Mouse (Mus musculus): ENCODE results near the gene Acvr1. TPM values are rescaled to one million over a fixed set of nuclear protein-coding genes. Genes with fewer than 3 reads are reported as not detected.
A peak's percentile ranks its signal among the peaks of the same experiment; 100 is the strongest.

Gene Acvr1
- polyA plus RNA-seq, 1 experiment from 2014 or later, result 2.7 TPM

- TF ChIP-seq EP300 (IDR thresholded peaks at IDR 0.05; ENCODE audit: low read depth) (no peak), CTCF (IDR thresholded peaks at IDR 0.05; ENCODE audit: low read depth) (no peak)
- H3K36me3 ChIP-seq (replicated peaks; ENCODE audit: insufficient read depth, low read length), result no peaks in the 10 kb centered on the region
- H3K9ac ChIP-seq (replicated peaks), result 0 out of 2 replicates have a peak overlapping the region, but pooled peaks have one; percentile 40
- 53% methylated on average over 6 of the region's 6 CpGs for WGBS (ENCODE audit: insufficient replicate concordance)
- H3K4me1 ChIP-seq (ENCODE audit: insufficient read depth), result peaks cover 28% of the 10 kb centered on the region
- 0 out of 2 replicates have a peak overlapping the region, but pooled peaks have one; percentile 24 for H3K27ac ChIP-seq (ENCODE audit: low read depth)
- ATAC-seq, result no peak
- no peaks in the 10 kb centered on the region for H3K9me3 ChIP-seq (ENCODE audit: low read length)
- peak overlapping the region; percentile 78 for H3K4me2 ChIP-seq (ENCODE audit: low read depth, low read length)
- DNase-seq, result no peak
- H3K27me3 ChIP-seq (ENCODE audit: insufficient read depth, low read length), result no peaks in the 10 kb centered on the region
- H3K4me3 ChIP-seq (ENCODE audit: low read depth, low read length), result peak overlapping the region; percentile 71
These were observed 1.7 kb downstream of the Acvr1 start for GRCm38 (mm10) chr2:58565267-58565666.

DNA sequence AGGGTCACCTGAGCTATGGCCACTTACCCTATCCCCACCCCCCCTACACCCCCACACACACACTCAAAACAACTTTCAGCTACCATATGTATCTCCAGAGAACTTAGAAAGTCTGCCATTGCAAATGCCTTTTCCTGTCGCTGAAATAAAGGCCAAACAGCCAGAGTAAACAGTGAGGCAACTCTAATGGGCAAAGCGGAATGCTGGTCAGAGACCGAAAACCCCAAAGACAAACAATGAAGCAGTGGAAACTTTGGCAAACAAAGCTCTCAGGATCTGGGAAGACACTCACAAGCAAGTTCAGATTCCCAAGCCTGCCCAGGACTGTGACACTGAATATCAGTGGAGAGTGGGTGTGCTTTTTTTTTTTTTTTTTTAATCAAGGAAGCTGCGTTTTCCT is 4.8 kb downstream of the Acvr1 start:
- Histone ChIP-seq H3K27ac (ENCODE audit: low read depth) (peak overlapping the region; percentile 81), H3K4me1 (ENCODE audit: insufficient read depth) (peaks cover 25% of the 10 kb centered on the region), H3K27me3 (ENCODE audit: insufficient read depth, low read length) (no peaks in the 10 kb centered on the region), H3K4me2 (ENCODE audit: low read depth, low read length) (peak overlapping the region; percentile 63), H3K9me3 (ENCODE audit: low read length) (no peaks in the 10 kb centered on the region), H3K36me3 (replicated peaks; ENCODE audit: insufficient read depth, low read length) (no peaks in the 10 kb centered on the region), H3K9ac (replicated peaks) (no peak overlapping the region), H3K4me3 (ENCODE audit: low read depth, low read length) (no peak overlapping the region)
- 39% methylated on average over 4 of the region's 4 CpGs for WGBS (ENCODE audit: insufficient replicate concordance)
- no peak for TF ChIP-seq CTCF (IDR thresholded peaks at IDR 0.05; ENCODE audit: low read depth)
- peak; percentile 25; the same call in 1 of the 2 replicates for TF ChIP-seq EP300 (IDR thresholded peaks at IDR 0.05; ENCODE audit: low read depth)
- DNase-seq (no peak), ATAC-seq (peak; percentile 14; the same call in 1 of the 2 replicates)

- Histone ChIP-seq H3K4me3 (ENCODE audit: low read depth, low read length) (no peak overlapping the region), H3K9me3 (ENCODE audit: low read length) (no peaks in the 10 kb centered on the region), H3K4me2 (ENCODE audit: low read depth, low read length) (peak overlapping the region; percentile 22), H3K27me3 (ENCODE audit: insufficient read depth, low read length) (no peaks in the 10 kb centered on the region), H3K36me3 (replicated peaks; ENCODE audit: insufficient read depth, low read length) (no peaks in the 10 kb centered on the region), H3K9ac (replicated peaks) (no peak overlapping the region), H3K4me1 (ENCODE audit: insufficient read depth) (peaks cover 20% of the 10 kb centered on the region), H3K27ac (ENCODE audit: low read depth) (peak overlapping the region; percentile 74)
- TF ChIP-seq EP300 (IDR thresholded peaks at IDR 0.05; ENCODE audit: low read depth) (peak; percentile 41; the same call in 1 of the 2 replicates), CTCF (IDR thresholded peaks at IDR 0.05; ENCODE audit: low read depth) (no peak)
- DNase-seq, result no peak
- 51% methylated on average over 9 of the region's 9 CpGs for WGBS (ENCODE audit: insufficient replicate concordance)
- ATAC-seq, result peak; percentile 88
These were observed 9.7 kb downstream of the Acvr1 start for GRCm38 (mm10) chr2:58557045-58557845.

DNA sequence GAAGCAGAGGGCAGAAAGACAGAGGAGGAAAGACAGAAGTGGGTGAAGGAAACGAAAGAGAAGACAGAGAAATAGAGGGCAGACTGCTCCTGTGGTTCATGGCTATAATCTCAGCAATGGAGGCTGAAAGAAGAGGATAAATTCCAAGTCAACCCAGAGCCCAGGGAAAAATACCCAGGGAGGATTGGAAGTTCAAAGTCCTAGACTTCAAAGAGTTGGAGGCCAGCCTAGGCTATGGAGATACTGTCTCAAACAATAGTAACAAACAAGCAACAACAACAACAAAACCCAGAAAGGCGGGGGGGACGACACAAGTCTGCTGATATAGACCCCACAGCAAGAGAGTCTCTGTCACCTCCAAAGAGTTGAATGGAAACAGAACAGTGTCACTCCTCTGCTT is 14.7 kb downstream of the Acvr1 start:
- WGBS (ENCODE audit: insufficient replicate concordance), result 52% methylated on average over 3 of the region's 3 CpGs
- H3K9me3 ChIP-seq (ENCODE audit: low read length), result no peaks in the 10 kb centered on the region
- H3K4me1 ChIP-seq (ENCODE audit: insufficient read depth), result peaks cover 32% of the 10 kb centered on the region
- H3K4me3 ChIP-seq (ENCODE audit: low read depth, low read length), result no peak overlapping the region
- H3K9ac ChIP-seq (replicated peaks), result 0 out of 2 replicates have a peak overlapping the region, but pooled peaks have one; percentile 11
- TF ChIP-seq CTCF (IDR thresholded peaks at IDR 0.05; ENCODE audit: low read depth), result no peak
- no peak for TF ChIP-seq EP300 (IDR thresholded peaks at IDR 0.05; ENCODE audit: low read depth)
- no peak for DNase-seq
- H3K27me3 ChIP-seq (ENCODE audit: insufficient read depth, low read length), result no peaks in the 10 kb centered on the region
- no peak for ATAC-seq
- H3K4me2 ChIP-seq (ENCODE audit: low read depth, low read length), result peak overlapping the region; percentile 26
- no peaks in the 10 kb centered on the region for H3K36me3 ChIP-seq (replicated peaks; ENCODE audit: insufficient read depth, low read length)
- peak overlapping the region; percentile 57; the same call in 1 of the 2 replicates for H3K27ac ChIP-seq (ENCODE audit: low read depth)

GRCm38 (mm10) chr2:58551866-58552265 is 15.1 kb downstream of the Acvr1 start:
- Histone ChIP-seq H3K9ac (replicated peaks) (0 out of 2 replicates have a peak overlapping the region, but pooled peaks have one; percentile 11), H3K4me3 (ENCODE audit: low read depth, low read length) (no peak overlapping the region), H3K27ac (ENCODE audit: low read depth) (peak overlapping the region; percentile 57), H3K9me3 (ENCODE audit: low read length) (no peaks in the 10 kb centered on the region), H3K4me1 (ENCODE audit: insufficient read depth) (peaks cover 31% of the 10 kb centered on the region), H3K36me3 (replicated peaks; ENCODE audit: insufficient read depth, low read length) (no peaks in the 10 kb centered on the region), H3K27me3 (ENCODE audit: insufficient read depth, low read length) (no peaks in the 10 kb centered on the region), H3K4me2 (ENCODE audit: low read depth, low read length) (peak overlapping the region; percentile 26; the same call in 1 of the 2 replicates)
- TF ChIP-seq EP300 (IDR thresholded peaks at IDR 0.05; ENCODE audit: low read depth) (no peak), CTCF (IDR thresholded peaks at IDR 0.05; ENCODE audit: low read depth) (no peak)
- 51% methylated on average over 6 of the region's 6 CpGs for WGBS (ENCODE audit: insufficient replicate concordance)
- no peak for DNase-seq
- no peak for ATAC-seq

GRCm38 (mm10) chr2:58550488-58550887 is 16.5 kb downstream of the Acvr1 start:
- TF ChIP-seq CTCF (IDR thresholded peaks at IDR 0.05; ENCODE audit: low read depth) (no peak), EP300 (IDR thresholded peaks at IDR 0.05; ENCODE audit: low read depth) (no peak)
- 66% methylated on average over 9 of the region's 9 CpGs for WGBS (ENCODE audit: insufficient replicate concordance)
- Histone ChIP-seq H3K4me1 (ENCODE audit: insufficient read depth) (peaks cover 31% of the 10 kb centered on the region), H3K9ac (replicated peaks) (no peak overlapping the region), H3K4me3 (ENCODE audit: low read depth, low read length) (no peak overlapping the region), H3K27me3 (ENCODE audit: insufficient read depth, low read length) (no peaks in the 10 kb centered on the region), H3K36me3 (replicated peaks; ENCODE audit: insufficient read depth, low read length) (no peaks in the 10 kb centered on the region), H3K4me2 (ENCODE audit: low read depth, low read length) (no peak overlapping the region), H3K27ac (ENCODE audit: low read depth) (no peak overlapping the region), H3K9me3 (ENCODE audit: low read length) (no peaks in the 10 kb centered on the region)
- DNase-seq (no peak), ATAC-seq (no peak)

Measured in liver, postnatal 0 days (tissue).